Mouse (Mus musculus) heart, adult 11 months (tissue): ENCODE data around the gene Cramp1l.
"Not testable (repeated sequence)": the region's sequence is repeated elsewhere in the genome, so short reads cannot be mapped to it uniquely, and the experiment has no call there.

Source experiments
- DNase-seq: peaks from one replicate; pipeline ENCODE4 v3.0.0; 2022

Cramp1l gene

GRCm38 (mm10) chr17:24959371-24959770 is 56.2 kb downstream of the Cramp1l start:
- no peak for DNase-seq

GRCm38 (mm10) chr17:24953291-24953690 is 62.3 kb downstream of the Cramp1l start:
- no peak for DNase-seq

GRCm38 (mm10) chr17:24950671-24951070 is 64.9 kb downstream of the Cramp1l start:
- DNase-seq = no peak

- DNase-seq = no peak
These were observed 67.4 kb downstream of the Cramp1l start for GRCm38 (mm10) chr17:24948204-24948603.

- DNase-seq = not testable (repeated sequence)
These were observed 72.0 kb downstream of the Cramp1l start for GRCm38 (mm10) chr17:24943589-24943988.

GRCm38 (mm10) chr17:24943036-24943435 is 72.6 kb downstream of the Cramp1l start:
- no peak for DNase-seq

GRCm38 (mm10) chr17:24942453-24942852 is 73.1 kb downstream of the Cramp1l start:
- DNase-seq = peak; percentile 90

- DNase-seq = no peak
These were observed 78.3 kb downstream of the Cramp1l start for GRCm38 (mm10) chr17:24937266-24937665.

- peak; percentile 99 for DNase-seq
These were observed 79.0 kb downstream of the Cramp1l start, which contains the start of gene Mapk8ip3 for GRCm38 (mm10) chr17:24936259-24937237. Gene Mapk8ip3, minus strand, starts transcription at chr17:24936977.

GRCm38 (mm10) chr17:24935666-24936065 is 79.9 kb downstream of the Cramp1l start:
- DNase-seq = no peak

- no peak for DNase-seq
These were observed 80.7 kb downstream of the Cramp1l start for GRCm38 (mm10) chr17:24934926-24935325.

GRCm38 (mm10) chr17:24933163-24933562 is 82.4 kb downstream of the Cramp1l start:
- DNase-seq = no peak

GRCm38 (mm10) chr17:24932431-24932830 is 83.2 kb downstream of the Cramp1l start:
- DNase-seq = no peak

GRCm38 (mm10) chr17:24929506-24929905 is 86.1 kb downstream of the Cramp1l start:
- DNase-seq = no peak

- DNase-seq = no peak
These were observed 92.3 kb downstream of the Cramp1l start for GRCm38 (mm10) chr17:24923246-24923645.

GRCm38 (mm10) chr17:24913984-24914383 is 101.6 kb downstream of the Cramp1l start:
- DNase-seq = no peak
